Mouse (Mus musculus) E14TG2a.4 (cell line): ENCODE results near the gene Wdr90.

Experiments used
- CTCF ChIP-seq: conservative IDR thresholded peaks from 2 replicates; pipeline ENCODE4 v1.5.1; 2014; ENCODE audit warnings: low read length
- NANOG ChIP-seq: IDR thresholded peaks from 2 replicates; pipeline ENCODE4 v1.6.1; 2014; ENCODE audit warnings: borderline replicate concordance, low read length, mixed read lengths
- POU5F1 ChIP-seq: IDR thresholded peaks from 2 replicates; pipeline ENCODE4 v1.6.1; 2014; ENCODE audit warnings: low read length, borderline replicate concordance

DNA sequence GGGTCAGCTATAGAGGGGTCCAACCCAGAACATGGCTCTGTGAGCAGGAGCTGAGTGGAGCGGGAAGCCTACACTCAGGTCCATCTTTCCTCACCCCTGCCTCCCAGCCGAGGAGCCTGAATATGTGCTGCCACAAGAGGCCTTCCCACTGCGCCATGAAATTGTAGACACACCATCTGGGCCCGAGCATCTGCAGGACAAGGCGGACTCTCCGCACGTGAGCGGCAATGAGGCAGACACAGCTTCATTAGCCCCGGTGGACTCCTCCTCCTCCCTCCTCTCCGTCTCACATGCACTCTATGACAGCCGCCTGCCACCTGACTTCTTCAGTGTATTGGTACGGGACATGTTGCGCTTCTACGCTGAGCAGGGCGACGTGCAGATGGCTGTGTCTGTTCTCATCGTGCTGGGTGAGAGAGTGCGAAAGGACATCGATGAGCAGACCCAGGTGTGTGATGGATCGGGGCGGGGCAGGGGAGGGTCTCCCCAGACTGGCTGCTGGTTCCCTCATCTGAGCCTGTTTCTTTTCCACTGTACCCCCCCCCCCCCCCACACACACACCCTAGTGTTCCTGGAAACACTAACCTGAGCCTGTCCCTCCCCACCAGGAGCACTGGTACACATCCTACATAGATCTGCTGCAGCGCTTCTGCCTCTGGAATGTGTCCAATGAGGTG is 33.6 kb downstream of the Wdr90 start:
- no peak for TF ChIP-seq CTCF
- no peak for TF ChIP-seq POU5F1
- no peak for TF ChIP-seq NANOG
